Mouse (Mus musculus): Measurements from ENCODE around the gene Slc30a3. TPM values are rescaled to one million over a fixed set of nuclear protein-coding genes. Genes with fewer than 3 reads are reported as not detected.
"Not testable (repeated sequence)": the region's sequence is repeated elsewhere in the genome, so short reads cannot be mapped to it uniquely, and the experiment has no call there.

The Slc30a3 gene
- polyA plus RNA-seq, 1 experiment from 2014 or later: 0.25 TPM

DNA sequence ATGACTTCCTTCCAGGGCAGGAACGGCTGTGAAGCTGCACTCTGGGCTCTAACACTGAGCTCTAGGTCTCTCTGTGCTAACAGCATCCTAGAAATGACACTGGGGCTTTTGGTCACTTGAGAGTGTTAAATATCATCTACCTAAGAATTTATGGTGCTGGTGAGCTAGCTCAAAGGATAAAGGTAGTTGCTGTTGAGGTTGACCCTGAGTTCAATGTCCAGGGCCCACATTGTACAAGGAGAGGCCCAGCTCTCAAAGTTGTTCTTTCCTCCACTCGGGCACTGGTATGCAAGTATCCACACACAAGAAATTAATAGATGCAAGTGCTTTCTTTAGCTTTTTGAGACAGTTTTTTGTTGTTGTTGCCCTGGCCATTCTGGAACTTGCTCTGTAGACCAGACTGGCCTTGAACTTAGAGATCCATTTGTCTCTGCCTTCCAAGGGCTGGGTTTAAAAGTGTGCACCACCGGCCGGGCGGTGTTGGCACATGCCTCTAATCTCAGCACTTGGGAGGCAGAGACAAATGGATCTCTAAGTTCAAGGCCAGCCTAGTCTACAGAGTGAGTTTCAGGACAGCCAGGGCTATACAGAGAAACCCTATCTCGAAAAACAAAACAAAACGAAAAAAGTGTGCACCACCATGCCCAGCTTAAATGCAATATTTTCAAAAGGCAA is 69.7 kb downstream of the Slc30a3 start:
- H3K4me1 ChIP-seq: no peaks in the 10 kb centered on the region
- no peak overlapping the region for H3K27ac ChIP-seq
- H3K4me3 ChIP-seq: no peak overlapping the region
- H3K4me2 ChIP-seq: no peak overlapping the region
- H3K36me3 ChIP-seq: peaks cover 7% of the 10 kb centered on the region; the same call in 1 of the 2 replicates
- no peak overlapping the region for H3K9ac ChIP-seq
- H3K27me3 ChIP-seq: no peaks in the 10 kb centered on the region
- 83% methylated on average over 7 of the region's 7 CpGs for WGBS
- ATAC-seq (ENCODE audit: borderline replicate concordance, extremely low read depth, low FRiP score, low TSS enrichment): no peak
- H3K9me3 ChIP-seq: no peaks in the 10 kb centered on the region

DNA sequence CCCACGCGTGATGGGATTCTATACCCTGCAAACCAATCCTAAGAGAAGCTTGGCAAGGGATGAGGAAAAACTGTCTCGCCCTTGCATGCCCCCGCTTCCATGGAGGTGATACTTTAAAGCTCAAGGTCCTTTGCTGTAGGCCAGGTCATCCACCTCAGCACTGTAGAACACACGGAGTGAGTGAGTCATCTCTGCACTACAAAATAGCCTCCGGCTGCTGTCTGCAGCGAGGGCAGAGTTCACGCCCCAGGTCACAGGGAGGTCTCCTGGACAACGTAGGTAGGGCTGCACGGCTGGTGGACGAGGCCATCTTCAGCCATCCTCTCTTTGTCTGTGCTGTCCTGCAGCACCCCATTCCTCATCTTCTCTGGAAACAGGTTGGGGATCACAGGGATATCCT is 71.5 kb downstream of the Slc30a3 start:
- not testable (repeated sequence) for H3K4me2 ChIP-seq; H3K9me3 ChIP-seq; H3K36me3 ChIP-seq; H3K4me1 ChIP-seq; H3K4me3 ChIP-seq; H3K27me3 ChIP-seq; ATAC-seq (ENCODE audit: borderline replicate concordance, extremely low read depth, low FRiP score, low TSS enrichment); H3K27ac ChIP-seq; H3K9ac ChIP-seq
- WGBS: 80% methylated on average over 11 of the region's 11 CpGs

Other genes with a start within 250 kb of the Slc30a3 start
- 78.4 and 79.8 TPM in 2 replicates for gene Tmem214, start 240.2 kb downstream of the Slc30a3 start, polyA plus RNA-seq (2015; fragmentation: Nextera tagmentation; extraction: Ambion mirVana)
- gene Agbl5, start 219.5 kb downstream of the Slc30a3 start, polyA plus RNA-seq (2015; fragmentation: Nextera tagmentation; extraction: Ambion mirVana): 20.4 and 21.0 TPM in 2 replicates
- 421 and 449 TPM in 2 replicates for gene Ost4, start 200.4 kb downstream of the Slc30a3 start, polyA plus RNA-seq (2015; fragmentation: Nextera tagmentation; extraction: Ambion mirVana)
- gene Emilin1, start 194.8 kb downstream of the Slc30a3 start, polyA plus RNA-seq (2015; fragmentation: Nextera tagmentation; extraction: Ambion mirVana): 228 and 233 TPM in 2 replicates
- 11.8 and 14.6 TPM in 2 replicates for gene Khk, start 186.8 kb downstream of the Slc30a3 start, polyA plus RNA-seq (2015; fragmentation: Nextera tagmentation; extraction: Ambion mirVana)
- 2.3 and 2.4 TPM in 2 replicates for gene Cgref1, start 162.6 kb downstream of the Slc30a3 start, polyA plus RNA-seq (2015; fragmentation: Nextera tagmentation; extraction: Ambion mirVana)
- gene Preb, start 147.9 kb downstream of the Slc30a3 start, polyA plus RNA-seq (2015; fragmentation: Nextera tagmentation; extraction: Ambion mirVana): 135 TPM in 2 replicates
- 0.29 and 0.35 TPM in 2 replicates for gene Tcf23, start 139.6 kb downstream of the Slc30a3 start, polyA plus RNA-seq (2015; fragmentation: Nextera tagmentation; extraction: Ambion mirVana)
- gene Atraid, start 59.9 kb downstream of the Slc30a3 start, polyA plus RNA-seq (2015; fragmentation: Nextera tagmentation; extraction: Ambion mirVana): 149 and 154 TPM in 2 replicates
- 7.8 and 8.1 TPM in 2 replicates for gene Slc5a6, start 59.3 kb downstream of the Slc30a3 start, polyA plus RNA-seq (2015; fragmentation: Nextera tagmentation; extraction: Ambion mirVana)
- gene Cad, start 53.5 kb downstream of the Slc30a3 start, polyA plus RNA-seq (2015; fragmentation: Nextera tagmentation; extraction: Ambion mirVana): 27.5 and 29.6 TPM in 2 replicates
- gene Dnajc5g, start 2.0 kb downstream of the Slc30a3 start, polyA plus RNA-seq (2015; fragmentation: Nextera tagmentation; extraction: Ambion mirVana): not detected in 2 replicates
- gene Trim54, start 8.5 kb upstream of the Slc30a3 start, polyA plus RNA-seq (2015; fragmentation: Nextera tagmentation; extraction: Ambion mirVana): 0.36 and 0.70 TPM in 2 replicates
- gene Ucn, start 30.6 kb upstream of the Slc30a3 start, polyA plus RNA-seq (2015; fragmentation: Nextera tagmentation; extraction: Ambion mirVana): not detected in 2 replicates
- 51.3 and 60.6 TPM in 2 replicates for gene Mpv17, start 46.0 kb upstream of the Slc30a3 start, polyA plus RNA-seq (2015; fragmentation: Nextera tagmentation; extraction: Ambion mirVana)
- 1.1 and 1.4 TPM in 2 replicates for gene Gm29609, start 71.7 kb upstream of the Slc30a3 start, polyA plus RNA-seq (2015; fragmentation: Nextera tagmentation; extraction: Ambion mirVana)
- 68.4 and 69.3 TPM in 2 replicates for gene Gtf3c2, start 71.9 kb upstream of the Slc30a3 start, polyA plus RNA-seq (2015; fragmentation: Nextera tagmentation; extraction: Ambion mirVana)
- 146 and 147 TPM in 2 replicates for gene Snx17, start 85.0 kb upstream of the Slc30a3 start, polyA plus RNA-seq (2015; fragmentation: Nextera tagmentation; extraction: Ambion mirVana)
- 61.2 and 64.3 TPM in 2 replicates for gene Eif2b4, start 85.2 kb upstream of the Slc30a3 start, polyA plus RNA-seq (2015; fragmentation: Nextera tagmentation; extraction: Ambion mirVana)
- 8.8 and 9.5 TPM in 2 replicates for gene Zfp513, start 94.1 kb upstream of the Slc30a3 start, polyA plus RNA-seq (2015; fragmentation: Nextera tagmentation; extraction: Ambion mirVana)
- 141 and 144 TPM in 2 replicates for gene Ppm1g, start 112.5 kb upstream of the Slc30a3 start, polyA plus RNA-seq (2015; fragmentation: Nextera tagmentation; extraction: Ambion mirVana)
- gene Nrbp1, start 132.6 kb upstream of the Slc30a3 start, polyA plus RNA-seq (2015; fragmentation: Nextera tagmentation; extraction: Ambion mirVana): 155 and 167 TPM in 2 replicates
- 0.40 and 0.64 TPM in 2 replicates for gene Gm9970, start 133.0 kb upstream of the Slc30a3 start, polyA plus RNA-seq (2015; fragmentation: Nextera tagmentation; extraction: Ambion mirVana)
- gene Krtcap3, start 143.5 kb upstream of the Slc30a3 start, polyA plus RNA-seq (2015; fragmentation: Nextera tagmentation; extraction: Ambion mirVana): 36.4 and 37.9 TPM in 2 replicates
- gene Ift172, start 182.9 kb upstream of the Slc30a3 start, polyA plus RNA-seq (2015; fragmentation: Nextera tagmentation; extraction: Ambion mirVana): 33.8 and 37.2 TPM in 2 replicates
- 51.5 and 54.8 TPM in 2 replicates for gene Fndc4, start 187.8 kb upstream of the Slc30a3 start, polyA plus RNA-seq (2015; fragmentation: Nextera tagmentation; extraction: Ambion mirVana)
- 0.07 and 0.16 TPM in 2 replicates for gene Gckr, start 189.2 kb upstream of the Slc30a3 start, polyA plus RNA-seq (2015; fragmentation: Nextera tagmentation; extraction: Ambion mirVana)